Mouse (Mus musculus): ENCODE measurements around the gene Asb5.
"Not testable (repeated sequence)": the region's sequence is repeated elsewhere in the genome, so short reads cannot be mapped to it uniquely, and the experiment has no call there.

The Asb5 gene

DNA sequence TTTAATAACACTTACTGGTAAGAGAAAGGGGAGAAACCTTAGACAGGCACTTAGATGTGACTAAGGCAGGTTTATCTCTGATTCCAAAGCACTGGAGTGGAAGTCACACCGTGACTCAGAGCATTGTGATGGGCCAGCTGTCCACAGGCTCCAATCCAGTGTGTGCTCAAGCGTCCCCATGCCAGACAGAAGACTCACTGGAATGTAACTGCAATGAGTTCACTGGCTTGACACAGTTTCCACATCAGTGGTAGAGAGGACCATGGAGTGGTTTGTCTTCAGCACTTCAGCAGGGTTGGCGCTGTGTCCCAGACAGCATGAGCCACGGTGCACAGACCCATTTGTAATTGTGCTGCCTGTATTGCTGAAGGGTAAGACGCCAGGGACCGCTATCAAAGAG is 19.0 kb downstream of the Asb5 start:
- DNase-seq: no peak

DNA sequence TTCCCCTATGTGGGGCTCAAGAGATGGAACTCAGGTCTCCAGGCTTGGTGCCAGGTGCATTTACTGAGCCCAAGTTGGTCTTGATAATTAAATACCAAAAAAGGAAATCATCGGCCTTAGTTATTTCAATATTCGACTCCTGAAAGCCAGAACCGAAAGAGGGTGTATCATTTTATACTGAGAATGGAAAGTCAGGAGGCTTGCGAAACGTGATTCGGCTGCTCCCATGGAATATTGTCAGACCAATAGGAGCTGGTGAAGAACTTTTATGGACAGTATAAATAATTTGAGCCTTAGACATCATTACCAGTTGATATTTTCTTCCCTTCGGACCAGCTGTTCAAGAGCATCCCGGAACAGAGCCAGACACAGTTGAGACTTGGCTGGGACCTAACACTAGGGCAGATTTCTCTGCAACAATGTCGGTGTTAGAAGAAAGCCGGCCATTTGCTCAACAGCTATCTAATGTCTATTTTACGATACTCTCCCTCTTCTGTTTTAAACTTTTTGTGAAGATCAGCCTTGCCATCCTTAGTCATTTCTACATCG is 20.7 kb downstream of the Asb5 start:
- DNase-seq: no peak

DNA sequence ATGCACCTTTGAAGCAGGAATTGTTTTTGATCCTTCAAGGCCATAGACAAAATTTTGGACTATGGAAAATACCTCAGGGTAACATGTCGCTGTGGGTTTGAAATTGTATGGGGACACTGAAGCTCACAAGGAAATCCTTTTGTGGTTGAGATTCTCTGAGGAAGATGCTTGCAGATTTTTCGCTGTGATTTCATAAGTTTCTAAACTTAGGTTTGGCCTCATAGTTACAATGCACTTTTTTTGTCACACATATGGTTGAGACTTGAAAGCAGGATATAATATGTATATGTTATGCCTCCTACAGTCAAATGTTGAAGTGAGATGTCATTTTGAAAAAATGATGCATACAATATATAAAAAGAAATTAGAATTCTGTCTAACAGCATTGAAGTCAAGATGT is 25.5 kb downstream of the Asb5 start:
- DNase-seq: no peak

DNA sequence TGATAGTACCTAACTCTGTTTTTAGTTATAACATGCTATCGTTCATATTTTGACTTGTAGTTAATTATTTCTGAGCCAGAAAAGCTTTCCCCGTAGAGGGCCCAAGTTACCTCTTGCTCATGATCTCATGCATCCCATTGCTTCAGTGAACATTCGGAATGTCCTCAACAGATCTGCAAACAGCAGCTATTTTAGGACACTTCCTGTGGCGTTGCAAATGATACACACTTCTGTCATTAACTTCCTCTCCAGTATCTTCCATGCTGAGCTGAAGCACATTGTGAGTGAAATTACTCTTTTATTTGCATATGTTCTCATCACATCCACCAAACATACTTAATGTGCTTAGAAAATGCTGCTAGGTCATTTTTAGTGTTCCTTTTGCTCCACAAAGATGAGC is 32.8 kb downstream of the Asb5 start:
- no peak for DNase-seq

DNA sequence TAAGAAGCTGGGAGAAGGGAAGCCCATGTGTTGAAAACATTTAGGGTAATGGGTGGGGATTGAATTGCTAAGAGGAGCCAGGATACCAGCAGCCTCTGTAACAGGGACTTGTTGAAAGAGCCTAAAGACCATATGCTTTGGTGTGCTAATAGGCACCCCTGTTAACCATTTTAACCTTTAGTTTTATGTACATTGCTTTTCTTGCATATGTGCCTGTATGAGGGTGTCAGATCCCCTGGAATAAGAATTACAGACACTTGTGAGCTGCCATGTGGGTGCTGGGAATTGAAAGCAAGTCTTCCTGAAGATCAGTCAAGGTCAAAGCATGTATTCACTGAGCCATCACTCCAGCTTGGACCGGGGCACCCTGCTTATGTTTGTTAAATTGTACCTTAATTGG is 35.8 kb downstream of the Asb5 start:
- no peak for DNase-seq

DNA sequence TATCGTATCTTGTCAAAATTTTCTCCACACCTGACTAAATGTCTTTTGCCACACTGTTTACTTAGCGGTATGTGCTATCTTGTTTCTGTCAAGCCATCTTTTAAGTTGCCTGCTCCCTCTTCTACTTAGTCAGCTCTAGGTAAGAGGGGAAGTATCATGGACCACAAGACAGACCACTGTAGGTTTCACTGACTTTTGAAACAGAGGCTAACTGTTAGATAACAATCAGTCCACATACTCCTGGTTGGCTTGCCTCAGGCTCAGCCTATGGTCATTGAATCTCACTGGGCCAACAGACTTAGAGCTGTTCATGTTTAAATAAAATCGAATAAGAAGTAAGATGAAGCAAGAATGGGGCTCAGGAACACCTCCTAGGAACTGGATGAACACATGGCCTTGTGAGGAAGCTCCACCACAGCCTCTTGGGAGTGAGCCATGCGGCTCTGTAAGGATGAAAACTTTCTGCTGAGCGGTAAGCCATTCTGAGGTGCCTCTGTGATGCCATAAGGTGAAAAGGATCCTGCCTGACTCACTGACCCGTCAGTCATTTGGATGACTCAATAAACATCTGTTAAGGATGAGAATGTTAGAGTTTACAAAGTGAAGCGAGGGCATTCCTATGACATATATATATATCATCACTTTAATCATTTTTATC is 36.4 kb downstream of the Asb5 start:
- no peak for DNase-seq

DNA sequence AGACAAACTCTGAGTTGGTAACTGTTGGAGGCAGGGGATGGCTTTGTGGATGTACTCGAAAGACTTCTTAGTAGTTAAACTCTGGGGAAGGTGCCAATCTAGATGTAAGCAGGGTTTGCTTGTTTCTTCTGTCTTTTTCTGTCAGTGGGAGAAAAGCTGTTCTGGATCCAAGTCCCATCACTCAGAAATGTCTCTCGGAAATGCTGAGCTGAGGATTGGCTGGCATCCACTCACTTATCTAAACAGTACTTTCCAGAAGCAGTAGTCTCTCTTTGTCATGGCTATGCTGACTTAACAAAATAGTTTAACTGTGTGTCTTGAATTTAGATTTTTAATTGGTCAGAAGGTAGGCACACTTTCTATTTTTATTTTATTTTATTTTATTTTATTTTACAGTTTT is 37.8 kb downstream of the Asb5 start:
- DNase-seq: no peak

DNA sequence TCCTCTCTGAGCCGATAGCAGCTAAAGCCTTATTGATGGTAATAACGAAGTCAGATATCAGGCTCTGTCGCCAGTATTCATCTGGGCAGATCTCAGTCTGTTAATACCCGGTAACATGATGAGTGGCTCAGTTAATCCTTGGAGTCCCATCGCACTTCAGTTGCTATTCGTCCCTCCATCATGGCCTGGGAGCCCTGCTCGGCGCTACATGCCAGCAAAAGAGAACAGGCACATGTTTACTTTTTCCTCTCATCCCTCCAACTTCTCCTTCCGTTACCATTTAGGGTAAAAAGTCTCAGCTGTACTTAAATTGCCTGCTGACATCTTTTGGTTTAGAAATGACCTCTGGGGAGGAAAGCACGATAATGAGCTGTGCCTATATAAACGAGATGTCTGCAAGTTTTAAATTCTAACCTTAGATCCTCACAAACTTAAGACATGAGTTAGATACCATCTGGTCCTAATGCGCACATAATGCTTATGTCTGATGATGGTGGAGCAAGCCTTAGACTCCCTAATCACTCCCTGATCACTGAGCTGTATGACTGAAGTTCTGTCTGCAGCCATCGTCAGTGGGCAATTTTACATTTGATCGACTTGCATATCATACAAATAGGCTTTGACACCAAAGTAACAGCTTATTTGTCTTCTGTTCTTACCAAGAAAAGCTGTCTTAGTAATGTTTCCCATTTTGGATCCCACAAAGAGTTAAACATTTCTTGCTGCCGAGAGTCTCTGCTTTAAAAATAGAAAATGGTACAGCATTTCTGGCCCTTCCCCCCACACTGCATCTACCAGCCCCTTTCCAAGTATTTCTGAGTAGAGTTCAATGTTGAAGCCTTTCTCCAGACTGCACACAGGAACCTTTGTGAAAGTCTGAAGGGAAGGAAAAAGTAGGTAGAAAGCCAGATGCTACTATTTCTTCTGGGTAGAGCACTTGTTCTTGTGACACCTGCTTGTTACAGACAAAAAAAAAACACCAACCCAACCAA is 41.5 kb downstream of the Asb5 start:
- DNase-seq: no peak

DNA sequence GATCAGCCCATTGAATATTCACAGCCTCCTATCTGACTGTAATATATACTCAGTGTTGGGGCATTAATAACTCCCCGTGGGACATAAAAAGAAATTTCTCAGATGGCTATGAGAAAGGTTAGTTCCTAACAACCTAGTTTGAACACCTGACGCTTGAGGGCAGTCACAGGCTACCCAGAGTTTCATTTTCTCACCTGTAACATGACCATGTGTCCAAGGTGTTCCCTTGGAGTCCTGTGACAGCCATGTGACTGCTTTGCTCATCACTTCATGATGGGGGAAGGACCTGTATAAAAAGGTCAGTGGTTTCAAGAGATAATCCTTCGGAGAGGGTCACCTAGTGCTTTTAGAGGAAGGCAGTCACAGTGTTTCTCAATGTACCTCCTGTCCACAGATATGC is 52.1 kb downstream of the Asb5 start:
- DNase-seq: no peak

DNA sequence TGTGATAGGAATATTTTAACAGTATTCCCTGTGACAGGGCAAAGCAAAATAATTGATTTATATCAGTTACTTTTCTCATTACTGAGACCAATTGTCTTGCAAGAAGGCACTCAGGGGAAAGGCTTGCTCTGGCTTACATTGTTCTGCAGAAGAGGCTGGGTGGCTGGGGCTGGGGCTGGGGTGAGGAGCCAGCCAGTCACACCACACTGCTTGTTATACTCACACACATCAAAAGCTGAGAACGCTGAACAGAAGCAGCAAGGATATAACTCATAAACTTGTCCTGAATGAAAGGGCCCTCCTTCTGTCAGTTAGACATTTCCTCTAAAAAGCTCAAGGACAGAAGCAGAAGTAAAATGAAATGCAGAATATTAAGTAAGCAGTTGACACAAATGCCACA is 53.5 kb downstream of the Asb5 start:
- no peak for DNase-seq

DNA sequence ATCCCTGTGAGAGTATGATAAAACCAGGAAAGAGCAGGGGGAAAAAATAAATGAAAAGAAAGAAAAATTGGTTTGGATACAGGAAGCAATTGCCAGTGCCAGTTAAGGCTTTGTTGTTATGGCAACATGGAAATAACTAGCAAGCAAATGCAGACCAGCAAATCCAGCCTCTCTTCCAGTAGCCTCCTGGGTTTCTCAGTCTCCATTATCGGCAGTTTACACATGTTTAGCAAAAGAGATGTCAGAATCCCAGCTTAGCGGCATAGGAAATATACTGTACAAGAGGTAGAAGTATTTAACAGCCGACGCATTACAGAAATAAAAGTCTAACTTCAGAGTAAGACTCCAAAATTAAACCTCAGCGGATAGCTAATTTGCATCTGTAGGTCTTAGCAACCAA is 65.3 kb downstream of the Asb5 start:
- no peak for DNase-seq

DNA sequence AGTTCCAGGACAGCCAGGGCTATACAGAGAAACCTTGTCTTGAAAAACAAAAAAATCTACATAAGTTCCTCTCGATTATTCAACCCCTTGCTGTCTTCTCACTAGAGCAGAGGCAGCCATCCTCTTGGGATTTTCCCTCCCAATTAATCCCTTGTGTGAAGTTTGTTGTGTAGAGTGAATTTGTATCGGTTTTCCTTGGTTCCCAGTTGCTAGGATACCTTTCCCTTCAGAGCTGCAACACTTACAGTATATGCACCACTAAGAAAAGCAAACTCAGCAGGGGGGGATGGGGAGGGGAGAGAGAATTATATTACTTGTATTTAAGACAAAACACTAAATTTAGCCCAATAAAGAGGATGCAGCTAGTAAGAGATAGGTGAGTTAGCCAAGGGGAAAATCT is 66.7 kb downstream of the Asb5 start:
- DNase-seq: no peak

DNA sequence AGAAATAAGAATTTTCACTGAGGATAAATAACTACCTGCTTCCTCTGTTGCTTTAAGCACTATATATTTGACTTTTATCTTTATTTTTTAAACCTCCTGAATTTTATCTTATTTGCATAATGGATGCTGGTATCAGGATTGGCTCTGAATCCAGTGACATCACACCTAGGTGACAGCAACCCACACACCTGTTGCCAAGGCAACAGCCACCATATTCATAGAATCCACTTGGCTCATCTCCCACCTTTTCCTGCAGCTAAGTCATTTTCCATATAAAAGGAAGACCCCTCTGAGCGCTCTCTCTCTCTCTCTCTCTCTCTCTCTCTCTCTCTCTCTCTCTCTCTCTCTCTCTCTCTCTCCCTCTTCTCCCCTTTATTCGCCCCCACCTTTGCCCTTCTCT is 67.6 kb downstream of the Asb5 start:
- DNase-seq: no peak

DNA sequence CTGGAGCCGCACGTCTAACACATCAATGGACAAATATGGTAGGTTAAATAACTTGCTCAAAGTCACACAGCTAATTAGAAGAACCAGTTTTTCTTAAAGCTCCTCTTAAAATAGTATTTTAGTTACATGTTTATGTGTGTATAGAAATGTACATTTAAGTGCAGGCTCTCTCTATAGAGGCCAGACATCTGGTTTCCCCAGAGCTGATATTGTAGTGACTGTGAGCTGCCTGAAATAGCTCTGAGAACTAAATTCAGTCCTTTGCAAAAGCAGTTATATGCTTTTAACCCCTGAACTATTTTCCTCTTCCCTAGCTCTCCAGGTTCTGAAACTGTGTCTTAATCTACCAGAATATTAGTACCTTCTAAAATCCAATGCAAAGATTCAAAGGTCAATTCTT is 68.0 kb downstream of the Asb5 start:
- DNase-seq: no peak

DNA sequence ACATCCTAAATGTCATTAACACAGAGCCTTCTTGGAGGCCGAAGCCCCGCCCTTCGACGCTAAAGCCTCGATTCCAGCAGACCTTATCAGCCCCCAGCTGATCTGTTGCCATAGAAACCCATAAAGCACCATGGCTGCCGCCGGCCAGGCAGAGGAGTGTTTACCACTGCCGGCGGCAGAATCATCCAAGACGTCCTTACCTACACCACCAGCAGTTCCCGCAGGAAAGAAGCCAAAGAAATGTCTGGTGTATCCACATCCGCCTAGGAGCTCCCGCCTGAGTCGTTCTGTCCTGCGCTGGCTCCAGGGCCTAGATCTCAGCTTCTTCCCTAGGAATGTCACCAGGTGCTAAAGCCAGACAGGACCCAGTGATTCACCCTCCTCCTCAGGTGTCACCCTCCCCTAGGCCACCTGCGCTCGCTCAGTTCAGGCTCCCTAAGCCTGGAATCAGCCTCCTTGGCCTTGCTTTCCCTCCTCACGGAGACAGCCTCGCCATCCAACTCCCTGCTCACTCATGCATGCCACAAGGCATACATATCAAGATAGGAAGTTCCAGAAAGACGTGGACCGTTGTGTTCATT is 71.4 kb downstream of the Asb5 start, which contains the start of gene Spata4:
Spata4 (plus strand) TSS at position 111 of the 581 bp plus-strand sequence.
- no peak for DNase-seq

DNA sequence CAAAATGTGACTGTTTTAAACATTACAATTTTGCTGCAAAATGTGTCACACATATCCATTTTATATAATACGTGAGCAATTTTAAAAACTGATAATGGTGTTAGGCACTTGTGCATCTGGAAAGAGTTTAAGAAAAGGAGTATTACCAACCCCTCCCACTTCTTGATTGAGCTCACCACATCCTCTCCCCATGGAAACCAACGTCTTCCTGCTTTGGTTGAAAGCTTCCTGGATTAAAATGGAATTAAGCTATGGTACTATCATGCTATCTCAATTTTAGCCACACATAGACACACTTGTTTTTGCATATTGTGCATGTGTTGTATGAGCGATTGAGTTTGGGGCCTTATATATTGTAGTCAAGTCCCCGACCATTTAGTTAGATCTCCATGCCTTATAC is 74.1 kb downstream of the Asb5 start:
- DNase-seq: no peak

DNA sequence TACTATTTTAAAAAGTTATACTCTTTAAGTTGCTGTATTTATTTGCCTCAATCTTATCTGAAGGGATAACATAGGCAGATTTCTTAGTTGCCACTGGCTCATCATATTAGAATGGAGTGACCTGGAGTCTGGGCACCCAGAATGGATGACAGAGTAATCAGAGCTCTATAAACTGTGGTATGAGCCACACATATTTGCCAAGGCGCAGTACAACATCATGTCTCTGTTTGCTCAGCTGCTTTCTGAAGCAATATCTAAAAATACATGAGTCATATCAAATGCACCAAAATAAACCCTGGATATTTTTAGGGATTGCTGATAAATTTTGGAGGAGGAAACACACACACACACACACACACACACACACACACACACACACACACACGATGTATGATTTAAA is 80.0 kb downstream of the Asb5 start:
- no peak for DNase-seq

DNA sequence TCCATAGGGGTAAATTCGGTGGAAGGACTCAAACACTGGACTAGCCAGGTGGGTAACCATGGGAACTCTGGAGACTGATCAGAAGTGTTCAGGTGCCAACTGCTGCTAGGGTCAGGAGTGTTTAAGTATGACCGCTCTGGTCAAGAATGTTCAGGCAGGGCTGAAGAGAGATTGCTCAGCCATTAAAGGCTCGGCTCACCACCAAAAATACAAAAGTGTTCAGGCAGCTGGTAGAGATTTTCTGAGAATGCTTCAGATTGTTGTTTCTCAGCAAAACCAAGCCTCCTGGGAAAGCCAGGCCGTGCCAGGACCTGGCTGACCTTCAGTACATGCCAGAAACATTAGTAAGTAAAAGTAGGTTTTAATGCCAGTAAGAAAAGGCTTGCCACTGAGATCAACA is 80.9 kb downstream of the Asb5 start:
- no peak for DNase-seq

DNA sequence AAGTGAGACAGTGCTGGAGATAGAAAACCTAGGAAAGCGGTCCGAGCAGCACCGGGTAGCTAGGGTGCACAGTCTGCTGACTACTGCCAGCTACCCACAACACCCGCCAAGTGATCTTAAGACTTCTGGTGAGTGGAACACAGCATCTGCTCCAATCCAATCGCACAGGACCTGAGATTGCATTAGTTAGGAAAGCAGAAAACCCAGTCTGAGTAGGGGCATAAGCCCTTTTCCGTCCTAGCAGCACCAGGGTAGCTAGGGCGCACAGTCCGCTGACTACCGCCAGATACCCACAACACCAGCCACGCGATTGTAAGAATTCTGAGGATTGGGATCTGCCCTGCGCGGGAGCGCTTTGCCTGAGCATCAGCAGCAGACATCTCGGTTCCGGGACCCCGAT is 87.3 kb downstream of the Asb5 start:
- not testable (repeated sequence) for DNase-seq

Data from thymus, postnatal 4 days (tissue).